Mouse (Mus musculus) lung, embryonic 14.5 days (tissue): Measurements from ENCODE around the gene Orai3. TPM values are rescaled to one million over a fixed set of nuclear protein-coding genes. Genes with fewer than 3 reads are reported as not detected.

Source experiments
- ATAC-seq: fragments of 200-750 bp; cut with Nextera tagmentation; 2 replicates; pipeline ENCODE4 v1.8.0; 2017; ENCODE audit warnings: mild to moderate bottlenecking, moderate TSS enrichment, moderate library complexity; ENCODE audit not compliant: insufficient read depth
- DNase-seq: peaks from one replicate; pipeline ENCODE4 v3.0.0-alpha.2; 2015
- H3K27ac ChIP-seq: fragments of 300-500 bp; sonication (generic); 2 replicates; pipeline ENCODE4 v1.5.1; 2014; ENCODE audit warnings: low read depth, mild to moderate bottlenecking, moderate library complexity
- H3K27me3 ChIP-seq: fragments of 300-500 bp; sonication (generic); 2 replicates; pipeline ENCODE4 v1.6.1; 2014; ENCODE audit warnings: low read length, control low read depth; ENCODE audit not compliant: insufficient read depth
- H3K36me3 ChIP-seq: fragments of 300-500 bp; sonication (generic); 2 replicates; pipeline ENCODE4 v1.6.1; 2014; ENCODE audit warnings: control low read depth; ENCODE audit not compliant: insufficient read depth
- H3K4me1 ChIP-seq: fragments of 300-500 bp; sonication (generic); 2 replicates; pipeline ENCODE4 v1.6.1; 2014; ENCODE audit warnings: antibody characterized with exemption, control low read depth; ENCODE audit not compliant: insufficient read depth
- H3K4me2 ChIP-seq: fragments of 300-500 bp; sonication (generic); 2 replicates; pipeline ENCODE4 v1.6.1; 2014; ENCODE audit warnings: mild to moderate bottlenecking
- H3K4me3 ChIP-seq: fragments of 300-500 bp; sonication (generic); 2 replicates; pipeline ENCODE4 v1.5.1; 2014; ENCODE audit warnings: low read depth, low read length
- H3K9ac ChIP-seq: fragments of 300-500 bp; sonication (generic); 2 replicates; pipeline ENCODE4 v1.6.1; 2014
- H3K9me3 ChIP-seq: fragments of 300-500 bp; sonication (generic); 2 replicates; pipeline ENCODE4 v1.6.1; 2016; ENCODE audit warnings: low read depth, low read length, control low read depth
- CTCF ChIP-seq: IDR thresholded peaks from 2 replicates; pipeline ENCODE4 v1.5.1; 2016; ENCODE audit warnings: antibody characterized with exemption, low read depth
- WGBS: fragments of 180-500 bp; shearing (Covaris S2); extraction: QIAGEN DNeasy Blood & Tissue Kit; methylation state at CpG from one replicate; pipeline ENCODE4 v1.1.7; 2014; 5-methylcytosine and 5-hydroxymethylcytosine counted together
- polyA plus RNA-seq: library from polyadenylated mRNA; unstranded; fragments of >200 nt; fragmentation: Nextera tagmentation; extraction: Ambion mirVana; gene quantifications from 2 replicates; pipeline ENCODE4 v1.2.1, GENCODE M21; 2014

The Orai3 gene
- polyA plus RNA-seq, 1 experiment from 2014 or later = 21.8 TPM

DNA sequence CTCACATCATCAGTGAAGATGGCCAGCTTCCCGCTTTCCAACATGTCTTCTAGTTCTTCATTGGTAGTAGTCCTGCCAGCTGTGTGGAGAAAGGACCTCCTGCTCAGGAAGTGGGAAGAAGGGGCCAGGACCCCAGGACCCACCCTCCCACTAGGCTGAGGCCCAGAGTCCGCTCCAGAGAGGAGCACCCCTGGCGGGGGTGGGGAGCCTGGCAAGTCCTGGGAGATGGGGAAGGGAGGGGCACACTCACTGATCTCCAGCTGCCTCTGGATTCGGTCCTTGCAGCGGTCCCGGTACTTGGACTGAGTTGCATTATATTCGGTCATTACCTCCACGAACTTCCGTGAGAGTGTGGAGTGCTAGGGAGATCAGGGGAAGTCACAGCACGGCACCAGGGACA, 41.0 kb downstream of the Orai3 start:
- 67% methylated on average over 10 of the region's 10 CpGs for WGBS
- Histone ChIP-seq H3K27me3 (no peaks in the 10 kb centered on the region), H3K9me3 (no peaks in the 10 kb centered on the region), H3K4me1 (no peaks in the 10 kb centered on the region), H3K9ac (no peak overlapping the region), H3K4me2 (no peak overlapping the region), H3K36me3 (no peaks in the 10 kb centered on the region), H3K27ac (no peak overlapping the region), H3K4me3 (no peak overlapping the region)
- no peak for DNase-seq
- no peak for ATAC-seq
- no peak for TF ChIP-seq CTCF

DNA sequence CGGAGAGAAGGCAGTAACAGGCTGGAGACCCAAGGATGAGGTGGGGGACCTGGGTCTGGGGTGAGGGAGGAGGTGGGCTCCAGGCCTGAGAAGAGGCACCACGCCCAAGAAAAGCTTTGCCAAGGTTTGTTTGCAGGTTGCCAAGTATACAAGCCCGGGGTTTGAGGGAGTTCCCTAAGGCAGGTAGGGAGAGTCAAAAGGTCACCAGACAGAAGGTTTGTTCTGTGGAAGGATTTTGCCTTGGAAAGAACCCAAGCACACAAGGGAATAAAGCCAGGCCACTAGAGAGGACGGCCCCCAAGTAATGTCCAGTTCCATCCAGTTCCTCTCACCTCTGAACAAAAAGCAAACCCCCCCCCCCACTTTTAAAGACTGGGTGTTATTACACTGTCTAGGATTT, 41.6 kb downstream of the Orai3 start:
- Histone ChIP-seq H3K4me2 (no peak overlapping the region), H3K27ac (no peak overlapping the region), H3K36me3 (no peaks in the 10 kb centered on the region), H3K9ac (no peak overlapping the region), H3K4me3 (no peak overlapping the region), H3K27me3 (no peaks in the 10 kb centered on the region), H3K9me3 (no peaks in the 10 kb centered on the region), H3K4me1 (no peaks in the 10 kb centered on the region)
- WGBS = 71% methylated on average over 4 of the region's 4 CpGs
- no peak for TF ChIP-seq CTCF
- no peak for ATAC-seq
- no peak for DNase-seq

DNA sequence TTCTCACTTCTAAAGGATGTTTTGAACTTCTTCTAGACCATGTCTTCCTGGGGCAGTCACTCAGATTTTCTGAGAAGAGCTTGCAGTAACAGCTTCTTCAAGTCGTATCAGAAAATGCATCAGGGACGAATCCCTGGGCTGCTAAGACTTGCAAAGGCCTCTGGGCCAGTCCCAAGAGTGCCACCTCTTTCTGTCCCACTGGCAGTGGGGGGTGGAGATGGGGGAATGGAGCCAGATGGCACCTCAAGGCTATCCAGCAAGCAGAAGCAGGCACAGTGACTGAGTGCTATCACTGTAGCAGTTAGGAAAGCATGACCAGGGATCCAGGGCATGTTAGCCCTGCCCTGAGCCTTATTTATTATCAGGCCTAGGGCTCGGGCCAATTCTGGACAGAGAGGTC, 42.7 kb downstream of the Orai3 start:
- DNase-seq (no peak), ATAC-seq (no peak)
- H3K27ac ChIP-seq = no peak overlapping the region
- no peaks in the 10 kb centered on the region for H3K9me3 ChIP-seq
- no peak overlapping the region for H3K9ac ChIP-seq
- H3K4me2 ChIP-seq = no peak overlapping the region
- H3K36me3 ChIP-seq = no peaks in the 10 kb centered on the region
- no peaks in the 10 kb centered on the region for H3K4me1 ChIP-seq
- no peak for TF ChIP-seq CTCF
- H3K27me3 ChIP-seq = no peaks in the 10 kb centered on the region
- no peak overlapping the region for H3K4me3 ChIP-seq
- WGBS = 76% methylated on average over 3 of the region's 3 CpGs

DNA sequence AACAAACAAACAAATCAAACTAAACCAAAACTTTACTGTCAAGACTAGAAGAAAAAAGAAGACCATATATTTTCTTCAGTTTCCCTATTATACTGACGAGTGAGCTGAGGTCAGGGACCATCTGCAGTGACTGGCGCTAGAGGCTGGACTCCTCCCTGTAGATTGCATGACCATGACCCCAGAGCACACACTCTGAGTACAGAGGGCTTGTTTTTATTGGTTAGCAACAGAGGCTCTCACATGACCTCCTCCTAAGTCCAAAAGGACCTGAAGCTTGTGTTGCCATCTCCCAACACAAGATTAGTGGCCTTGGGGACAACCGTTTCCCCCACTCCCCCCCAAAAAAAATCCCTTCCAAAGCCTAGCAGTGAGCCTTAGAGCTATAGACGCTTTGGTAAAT, 44.2 kb downstream of the Orai3 start:
- Histone ChIP-seq H3K27me3 (no peaks in the 10 kb centered on the region), H3K4me2 (no peak overlapping the region), H3K9me3 (no peaks in the 10 kb centered on the region), H3K27ac (no peak overlapping the region), H3K4me3 (no peak overlapping the region), H3K36me3 (no peaks in the 10 kb centered on the region), H3K4me1 (no peaks in the 10 kb centered on the region), H3K9ac (no peak overlapping the region)
- 64% methylated on average over 4 of the region's 4 CpGs for WGBS
- no peak for DNase-seq
- TF ChIP-seq CTCF = no peak
- ATAC-seq = no peak

DNA sequence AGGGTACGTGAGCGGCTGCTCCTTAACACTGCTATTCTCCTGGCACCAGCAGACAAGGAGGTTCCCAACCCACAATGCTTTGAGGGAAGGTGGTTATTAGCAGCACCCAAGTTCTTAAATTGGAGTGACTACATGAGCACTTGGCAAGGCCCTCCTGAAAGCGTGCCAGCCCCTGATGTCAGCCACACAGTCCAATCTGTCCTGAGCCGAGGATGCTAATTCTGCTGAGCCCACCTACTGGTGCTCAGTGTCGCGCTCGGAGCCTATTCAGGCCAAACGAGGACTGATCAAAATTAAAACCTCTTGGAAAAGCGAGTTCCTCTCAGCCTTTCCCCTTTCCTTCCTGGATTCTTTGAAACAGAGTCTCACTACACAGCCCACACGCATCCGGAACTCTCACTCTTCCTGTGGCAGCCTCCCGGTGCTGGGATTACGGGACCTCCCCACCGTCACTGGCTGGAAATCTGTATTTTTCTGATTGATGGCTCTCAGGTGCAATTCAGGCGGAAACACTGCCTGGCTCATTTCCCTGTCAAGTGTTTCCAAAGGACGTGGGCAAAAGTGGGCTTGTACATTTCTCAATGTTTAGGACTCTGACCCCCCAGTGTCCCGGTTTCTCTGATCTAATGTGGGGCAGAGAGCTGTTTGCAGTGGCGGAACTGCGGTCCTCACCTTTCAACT, 44.8 kb downstream of the Orai3 start:
- ATAC-seq (no peak), DNase-seq (peak; percentile 49)
- no peak overlapping the region for H3K9ac ChIP-seq
- no peak overlapping the region for H3K27ac ChIP-seq
- no peak for TF ChIP-seq CTCF
- WGBS = 69% methylated on average over 19 of the region's 19 CpGs
- H3K9me3 ChIP-seq = no peaks in the 10 kb centered on the region
- H3K4me1 ChIP-seq = no peaks in the 10 kb centered on the region
- no peaks in the 10 kb centered on the region for H3K36me3 ChIP-seq
- H3K27me3 ChIP-seq = no peaks in the 10 kb centered on the region
- no peak overlapping the region for H3K4me3 ChIP-seq
- 0 out of 2 replicates have a peak overlapping the region, but pooled peaks have one; percentile 12 for H3K4me2 ChIP-seq

DNA sequence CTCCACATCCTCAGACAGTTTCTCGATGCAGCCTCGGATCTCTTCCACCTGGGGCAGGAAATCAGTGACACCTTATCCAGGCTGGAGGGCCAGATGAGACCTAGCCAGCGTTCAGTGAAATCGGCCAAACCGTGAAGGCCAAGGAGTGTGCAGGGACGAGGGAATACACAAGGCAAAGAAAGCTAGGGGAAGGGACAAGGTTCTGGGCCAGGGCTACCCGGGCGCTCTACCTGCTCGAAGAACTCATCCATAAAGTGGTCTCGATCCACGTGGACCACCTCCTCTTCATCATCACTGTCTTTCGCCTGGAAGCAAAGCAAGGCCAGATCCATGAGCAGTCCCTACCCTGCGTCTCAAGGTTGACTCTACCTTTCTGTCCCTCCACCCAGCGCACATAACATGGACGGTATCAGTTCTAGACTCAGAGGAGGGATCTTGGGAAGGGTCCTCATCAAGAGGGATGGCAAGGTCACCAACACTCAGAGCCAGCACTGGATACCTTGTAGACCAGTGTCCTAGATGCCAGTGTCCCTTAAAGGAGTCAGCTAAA, 45.6 kb downstream of the Orai3 start:
- H3K36me3 ChIP-seq = no peaks in the 10 kb centered on the region
- DNase-seq (no peak), ATAC-seq (no peak)
- TF ChIP-seq CTCF = no peak
- WGBS = 80% methylated on average over 15 of the region's 15 CpGs
- H3K4me1 ChIP-seq = no peaks in the 10 kb centered on the region
- H3K4me2 ChIP-seq = no peak overlapping the region
- H3K27me3 ChIP-seq = no peaks in the 10 kb centered on the region
- H3K9me3 ChIP-seq = no peaks in the 10 kb centered on the region
- H3K9ac ChIP-seq = no peak overlapping the region
- H3K4me3 ChIP-seq = no peak overlapping the region
- no peak overlapping the region for H3K27ac ChIP-seq

DNA sequence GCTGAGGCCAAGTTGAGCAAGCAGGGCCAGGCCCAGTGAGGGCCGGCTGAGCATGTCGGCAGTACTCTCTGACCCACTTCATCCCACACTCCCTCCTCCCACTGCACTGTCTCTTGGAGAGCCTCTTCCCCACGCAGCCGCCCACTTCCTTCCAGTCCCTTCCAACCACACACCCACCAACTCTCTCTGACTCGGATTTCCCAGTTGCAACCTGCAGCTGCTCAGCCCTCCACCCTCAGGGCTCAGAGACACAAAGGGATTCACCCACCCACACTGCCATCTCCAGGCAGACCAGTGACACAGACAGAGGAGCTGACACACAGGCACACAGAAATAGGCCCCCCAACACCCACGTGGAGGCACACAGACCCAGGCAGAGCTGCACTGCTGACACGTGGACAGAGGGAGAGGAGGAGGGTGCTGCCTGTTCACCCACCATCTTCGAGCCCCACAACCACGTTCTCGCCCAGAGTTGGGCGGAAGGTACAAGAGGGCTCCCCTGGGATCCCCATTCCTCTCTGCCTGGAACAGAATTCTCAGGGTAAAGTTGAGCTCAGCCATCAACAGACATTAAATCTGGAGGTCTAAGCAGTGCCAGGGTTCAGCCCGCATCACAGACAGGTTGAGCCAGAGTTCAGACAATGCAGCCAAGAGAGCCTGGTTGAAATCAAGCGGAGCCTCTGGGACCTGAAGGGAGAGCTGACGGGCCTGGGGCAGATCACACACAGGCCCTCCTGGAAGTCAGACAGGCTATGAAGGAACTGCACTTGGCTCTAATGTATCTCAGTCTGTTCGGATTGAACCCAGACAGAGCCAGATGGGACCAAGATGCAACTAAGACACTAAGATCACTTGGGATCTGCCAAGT, 46.6 kb downstream of the Orai3 start:
- DNase-seq = peak; percentile 29
- H3K27ac ChIP-seq = no peak overlapping the region
- no peak overlapping the region for H3K4me2 ChIP-seq
- no peaks in the 10 kb centered on the region for H3K9me3 ChIP-seq
- H3K9ac ChIP-seq = no peak overlapping the region
- H3K4me3 ChIP-seq = no peak overlapping the region
- no peaks in the 10 kb centered on the region for H3K27me3 ChIP-seq
- no peaks in the 10 kb centered on the region for H3K36me3 ChIP-seq
- peak; percentile 31; the same call in 1 of the 2 replicates for TF ChIP-seq CTCF
- peak; percentile 28; the same call in 1 of the 2 replicates for ATAC-seq
- WGBS = 53% methylated on average over 15 of the region's 15 CpGs
- H3K4me1 ChIP-seq = no peaks in the 10 kb centered on the region
